Mouse (Mus musculus): ENCODE measurements around the gene Gp1ba. TPM values are rescaled to one million over a fixed set of nuclear protein-coding genes. Genes with fewer than 3 reads are reported as not detected.

Gp1ba gene
- polyA plus RNA-seq, 2 experiments: 4.5 to 7.6 TPM

DNA sequence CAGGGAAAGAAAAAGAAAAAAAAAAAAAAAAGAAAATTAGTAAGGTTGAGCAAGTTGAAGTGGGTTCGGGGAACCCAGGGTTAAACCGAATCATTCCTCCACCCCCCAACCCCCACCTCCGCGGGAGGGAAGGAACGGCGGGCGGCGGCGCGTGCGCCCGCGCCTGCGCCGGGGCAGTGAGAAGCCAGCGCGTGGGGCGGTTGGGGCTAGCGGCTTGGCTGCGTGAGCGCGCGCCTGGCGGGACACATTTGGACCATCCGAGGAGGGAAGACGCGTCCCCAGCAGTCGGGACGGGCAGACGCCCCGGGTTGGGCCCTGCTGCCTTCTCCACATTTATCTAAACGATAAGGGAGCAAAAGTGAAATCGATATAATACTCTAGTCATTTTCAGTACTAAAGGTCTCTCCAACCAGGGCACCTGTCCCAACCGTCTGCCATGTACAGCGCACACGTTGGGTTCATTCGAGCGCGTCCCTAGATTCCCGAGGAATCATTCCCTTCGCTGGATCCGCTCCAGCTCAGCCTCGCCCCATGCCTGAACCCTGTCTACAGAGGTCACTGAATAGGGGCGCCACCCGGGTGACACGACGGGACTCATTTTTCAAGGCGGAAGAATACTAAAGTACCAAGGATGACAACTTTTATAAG, 16.1 kb downstream of the Gp1ba start:
- H3K9ac ChIP-seq (replicated peaks): peak overlapping the region; percentile 99
- TF ChIP-seq CTCF (IDR thresholded peaks at IDR 0.05; ENCODE audit: low read depth) (no peak), EP300 (IDR thresholded peaks at IDR 0.05; ENCODE audit: low read depth) (no peak; the same call in 1 of the 2 replicates)
- peak overlapping the region; percentile 85 for H3K4me2 ChIP-seq (ENCODE audit: low read depth)
- peak overlapping the region; percentile 91 for H3K27ac ChIP-seq
- H3K4me1 ChIP-seq (replicated peaks; ENCODE audit: control insufficient read depth in 2 of 2, insufficient read depth in 2 of 2, low read length in 1 of 2): peaks cover 40 to 42% of the 10 kb centered on the region in 2 experiments
- peak overlapping the region; percentile 66 to 97 for H3K4me3 ChIP-seq (ENCODE audit: insufficient read depth in 1 of 2, low read depth in 2 of 2, low read length in 2 of 2)
- ATAC-seq (ENCODE audit: insufficient read depth): peak; percentile 60
- H3K27me3 ChIP-seq (ENCODE audit: control insufficient read depth, insufficient read depth, low read length): no peaks in the 10 kb centered on the region; the same call in 1 of the 2 replicates
- no peaks in the 10 kb centered on the region for H3K9me3 ChIP-seq (ENCODE audit: control insufficient read depth, low read length)
- under 1% methylated on average over 48 of the region's 48 CpGs for WGBS (ENCODE audit: insufficient replicate concordance)
- H3K36me3 ChIP-seq (replicated peaks; ENCODE audit: control insufficient read depth, insufficient read depth, low read depth): peaks cover 29% of the 10 kb centered on the region
- DNase-seq (ENCODE audit: low read depth in 3 of 3, low spot score in 3 of 3): peak; percentile 60 to 63 (median 63)

DNA sequence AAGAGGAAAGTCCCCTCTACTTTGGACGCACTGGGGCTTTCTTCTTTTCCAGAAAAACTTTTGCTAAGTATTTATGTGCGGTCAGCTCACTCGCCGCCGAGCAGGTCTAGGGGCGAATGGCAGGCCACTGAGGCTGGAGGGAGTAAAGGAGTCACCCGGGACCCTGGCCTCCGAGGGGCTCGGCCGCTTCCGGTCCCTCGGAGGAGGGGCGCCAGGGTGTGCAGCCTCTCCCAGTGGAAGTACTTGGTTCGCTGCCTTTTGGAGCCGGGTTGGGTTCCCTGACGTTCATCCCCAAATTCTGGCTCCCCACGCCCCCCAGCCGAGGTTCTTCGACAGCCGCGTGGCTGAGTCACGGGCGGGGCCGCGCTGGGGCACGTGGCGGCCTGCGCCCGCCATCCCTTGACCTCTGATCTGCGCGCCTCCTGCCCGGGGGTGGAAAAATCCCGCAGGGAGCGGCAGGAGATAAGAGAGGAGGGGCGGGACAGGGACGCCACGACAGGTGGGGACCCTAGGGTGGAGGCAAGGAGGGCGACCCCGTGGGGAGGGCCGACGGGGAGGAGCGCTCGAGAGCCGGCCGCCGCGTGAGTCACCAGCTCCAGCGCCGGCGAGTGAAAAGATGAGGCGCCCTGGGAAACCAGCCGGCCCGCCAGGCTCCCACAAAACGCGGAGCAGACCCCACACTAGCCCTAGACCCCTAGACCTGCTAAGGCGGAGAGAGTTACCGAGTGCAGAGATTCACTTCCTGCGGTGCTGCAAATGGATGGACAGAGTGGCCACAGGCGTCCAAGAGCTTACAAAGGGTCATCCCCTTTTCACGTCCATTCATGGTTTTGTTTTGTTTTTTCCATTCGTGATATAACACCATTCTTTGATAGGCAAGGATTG, 16.9 kb downstream of the Gp1ba start:
- 0 out of 2 replicates have a peak, but pooled peaks have one; percentile 13 for ATAC-seq (ENCODE audit: insufficient read depth)
- Histone ChIP-seq H3K9ac (replicated peaks) (peak overlapping the region; percentile 99), H3K36me3 (replicated peaks; ENCODE audit: control insufficient read depth, insufficient read depth, low read depth) (peaks cover 21% of the 10 kb centered on the region), H3K27me3 (ENCODE audit: control insufficient read depth, insufficient read depth, low read length) (no peaks in the 10 kb centered on the region; the same call in 1 of the 2 replicates), H3K9me3 (ENCODE audit: control insufficient read depth, low read length) (no peaks in the 10 kb centered on the region), H3K4me2 (ENCODE audit: low read depth) (peak overlapping the region; percentile 85), H3K4me1 (replicated peaks; ENCODE audit: control insufficient read depth in 2 of 2, insufficient read depth in 2 of 2, low read length in 1 of 2) (peaks cover 33 to 37% of the 10 kb centered on the region in 2 experiments), H3K4me3 (ENCODE audit: insufficient read depth in 1 of 2, low read depth in 2 of 2, low read length in 2 of 2) (peak overlapping the region; percentile 66 to 97), H3K27ac (peak overlapping the region; percentile 91)
- WGBS (ENCODE audit: insufficient replicate concordance): 2% methylated on average over 61 of the region's 61 CpGs
- no peak for TF ChIP-seq EP300 (IDR thresholded peaks at IDR 0.05; ENCODE audit: low read depth)
- TF ChIP-seq CTCF (IDR thresholded peaks at IDR 0.05; ENCODE audit: low read depth): no peak
- DNase-seq (ENCODE audit: low read depth in 3 of 3, low spot score in 3 of 3): no peak

DNA sequence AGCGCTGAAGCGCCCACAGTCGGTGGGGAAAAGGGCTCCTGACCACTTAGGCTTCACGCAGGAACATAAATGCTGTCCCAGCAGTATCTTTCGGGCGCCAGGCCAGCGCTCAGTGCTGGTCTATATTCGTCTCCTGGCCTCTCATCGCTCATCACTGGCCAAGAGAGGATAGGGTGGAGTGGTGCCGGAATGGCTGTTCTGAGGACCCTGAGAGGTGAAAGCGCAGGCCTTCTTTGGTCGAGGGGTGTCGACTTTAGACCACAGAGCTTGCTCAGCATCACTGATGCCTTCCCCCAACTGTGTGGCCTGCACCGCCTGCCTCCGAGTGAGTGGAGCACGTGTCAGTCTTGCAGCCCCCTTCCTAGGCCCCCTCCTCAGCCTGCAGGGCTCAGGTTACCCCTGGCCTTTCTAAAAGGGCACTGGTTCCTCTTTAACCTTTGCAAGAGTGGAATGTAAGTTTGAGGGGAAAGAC, 17.6 kb downstream of the Gp1ba start:
- H3K4me3 ChIP-seq (ENCODE audit: insufficient read depth in 1 of 2, low read depth in 2 of 2, low read length in 2 of 2): peak overlapping the region; percentile 21 to 97
- H3K9ac ChIP-seq (replicated peaks): no peak overlapping the region; the same call in 1 of the 2 replicates
- H3K4me2 ChIP-seq (ENCODE audit: low read depth): peak overlapping the region; percentile 85
- TF ChIP-seq CTCF (IDR thresholded peaks at IDR 0.05; ENCODE audit: low read depth): no peak
- no peak for TF ChIP-seq EP300 (IDR thresholded peaks at IDR 0.05; ENCODE audit: low read depth)
- DNase-seq (ENCODE audit: low read depth in 3 of 3, low spot score in 3 of 3): no peak
- WGBS (ENCODE audit: insufficient replicate concordance): 23% methylated on average over 16 of the region's 16 CpGs
- ATAC-seq (ENCODE audit: insufficient read depth): no peak
- H3K27me3 ChIP-seq (ENCODE audit: control insufficient read depth, insufficient read depth, low read length): no peaks in the 10 kb centered on the region; the same call in 1 of the 2 replicates
- no peaks in the 10 kb centered on the region for H3K9me3 ChIP-seq (ENCODE audit: control insufficient read depth, low read length)
- peaks cover 27 to 30% of the 10 kb centered on the region in 2 experiments for H3K4me1 ChIP-seq (replicated peaks; ENCODE audit: control insufficient read depth in 2 of 2, insufficient read depth in 2 of 2, low read length in 1 of 2)
- H3K27ac ChIP-seq: no peak overlapping the region
- H3K36me3 ChIP-seq (replicated peaks; ENCODE audit: control insufficient read depth, insufficient read depth, low read depth): peaks cover 14% of the 10 kb centered on the region

DNA sequence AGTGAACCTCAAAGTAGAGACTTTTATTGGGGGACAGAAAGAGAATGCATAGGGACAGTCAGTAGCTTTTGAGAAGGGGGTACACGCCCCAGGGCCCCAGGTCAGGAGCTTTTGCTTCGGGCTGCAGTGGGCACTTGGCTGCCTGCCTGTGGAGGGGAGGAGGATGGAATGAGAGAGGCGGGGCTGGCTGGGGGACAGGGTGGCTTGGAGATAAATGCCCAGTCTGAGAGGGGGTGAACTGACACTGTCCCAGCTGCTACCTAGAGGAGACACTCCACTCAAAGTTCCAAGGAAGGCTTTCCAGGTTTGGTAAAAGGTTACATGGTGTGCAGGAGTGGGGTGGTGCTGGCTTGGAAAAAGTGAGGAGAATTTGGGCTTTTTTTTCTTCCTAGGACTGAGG, 18.0 kb downstream of the Gp1ba start, which contains the start of gene Eno3:
TSS of gene Eno3 (plus strand) at position 239 of the 400 bp plus-strand sequence.
- WGBS (ENCODE audit: insufficient replicate concordance): 14% methylated on average over 3 of the region's 3 CpGs
- no peak for TF ChIP-seq EP300 (IDR thresholded peaks at IDR 0.05; ENCODE audit: low read depth)
- no peak for TF ChIP-seq CTCF (IDR thresholded peaks at IDR 0.05; ENCODE audit: low read depth)

More for the DNA sequence above, 18.0 kb downstream of the Gp1ba start, which contains the start of gene Eno3:
- no peaks in the 10 kb centered on the region; the same call in 1 of the 2 replicates for H3K27me3 ChIP-seq (ENCODE audit: control insufficient read depth, insufficient read depth, low read length)
- H3K9me3 ChIP-seq (ENCODE audit: control insufficient read depth, low read length): no peaks in the 10 kb centered on the region
- H3K4me2 ChIP-seq (ENCODE audit: low read depth): peak within 1 kb of the TSS; percentile 85
- H3K27ac ChIP-seq: peak within 1 kb of the TSS; percentile 91
- H3K4me3 ChIP-seq (ENCODE audit: insufficient read depth in 1 of 2, low read depth in 2 of 2, low read length in 2 of 2): peak within 1 kb of the TSS; percentile 21 to 97
- ATAC-seq (ENCODE audit: insufficient read depth) (no peak), DNase-seq (ENCODE audit: low read depth in 3 of 3, low spot score in 3 of 3) (no peak)
- H3K9ac ChIP-seq (replicated peaks): peak within 1 kb of the TSS; percentile 99
- H3K36me3 ChIP-seq (replicated peaks; ENCODE audit: control insufficient read depth, insufficient read depth, low read depth): peaks cover 10% of the 10 kb centered on the region
- H3K4me1 ChIP-seq (replicated peaks; ENCODE audit: control insufficient read depth in 2 of 2, insufficient read depth in 2 of 2, low read length in 1 of 2): peaks cover 23 to 25% of the 10 kb centered on the region in 2 experiments

Data from liver, embryonic 14.5 days (tissue).